Mouse (Mus musculus): ENCODE data around the gene Vamp5.

DNA sequence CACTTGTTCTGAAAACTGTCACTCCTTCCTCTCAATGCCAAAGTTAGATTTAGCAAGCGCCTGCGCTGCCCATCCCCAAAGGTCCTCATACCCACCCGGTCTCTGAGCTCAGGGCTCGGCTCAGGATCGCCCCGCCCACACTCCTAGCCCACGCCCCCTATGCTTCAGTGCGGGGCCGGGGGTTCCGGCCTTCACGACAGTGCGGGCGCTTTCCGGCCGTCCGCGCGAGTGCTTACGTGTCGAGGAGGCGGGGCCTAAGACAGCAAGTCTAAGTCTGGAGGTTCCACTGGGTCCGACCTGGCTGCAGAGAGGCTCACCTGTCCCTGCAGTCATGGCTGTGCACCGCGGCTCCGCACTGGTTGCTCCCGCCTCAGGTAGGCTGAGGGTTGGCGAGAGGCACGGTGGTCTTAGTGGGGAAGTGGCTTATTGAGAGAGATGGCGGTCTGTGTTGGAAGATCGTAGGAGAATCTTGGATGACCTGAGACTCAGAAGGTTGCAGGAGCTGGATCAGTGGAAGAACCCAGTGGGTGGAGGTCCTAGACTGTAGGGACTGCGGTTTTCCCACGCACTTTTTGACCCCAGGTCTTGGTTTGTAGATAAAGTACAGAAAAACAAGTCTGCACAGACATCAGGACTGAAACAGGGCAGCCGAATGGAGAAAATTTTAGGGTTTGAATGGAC is 33.9 kb upstream of the Vamp5 start, which contains the start of gene Ggcx:
- TF ChIP-seq POLR2A (IDR thresholded peaks at IDR 0.05; ENCODE audit: control insufficient read depth, low read depth, low read length), result peak; percentile 66
- no peak for TF ChIP-seq CTCF (IDR thresholded peaks at IDR 0.05; ENCODE audit: control insufficient read depth, insufficient read depth, insufficient replicate concordance, low read depth, low read length)
